Mouse (Mus musculus) midbrain, embryonic 14.5 days (tissue): Measurements from ENCODE around the gene Dnajb6. TPM values are rescaled to one million over a fixed set of nuclear protein-coding genes. Genes with fewer than 3 reads are reported as not detected.
"Not testable (repeated sequence)": the region's sequence is repeated elsewhere in the genome, so short reads cannot be mapped to it uniquely, and the experiment has no call there.

ENCODE experiments used
- ATAC-seq: fragments of 200-750 bp; cut with Nextera tagmentation; 2 replicates; pipeline ENCODE4 v1.8.0; 2017; ENCODE audit warnings: moderate number of reproducible peaks, moderate library complexity; ENCODE audit not compliant: low FRiP score, low TSS enrichment
- DNase-seq: peaks from one replicate; pipeline ENCODE4 v3.0.0-alpha.2; 2015
- H3K27ac ChIP-seq: fragments of 300-500 bp; sonication (generic); replicated peaks from 2 replicates; pipeline ENCODE4 v1.5.1; 2014; ENCODE audit warnings: mild to moderate bottlenecking, low read depth, low read length, moderate library complexity
- H3K27me3 ChIP-seq: fragments of 300-500 bp; sonication (generic); 2 replicates; pipeline ENCODE4 v1.6.1; 2014; ENCODE audit warnings: low read length, control low read depth, mixed read lengths; ENCODE audit not compliant: control insufficient read depth, insufficient read depth
- H3K36me3 ChIP-seq: fragments of 300-500 bp; sonication (generic); 2 replicates; pipeline ENCODE4 v1.6.1; 2014; ENCODE audit warnings: low read length, control low read depth; ENCODE audit not compliant: control insufficient read depth, insufficient read depth
- H3K4me1 ChIP-seq: fragments of 300-500 bp; sonication (generic); 2 replicates; pipeline ENCODE4 v1.6.1; 2014; ENCODE audit warnings: mild to moderate bottlenecking, antibody characterized with exemption, low read length, control low read depth; ENCODE audit not compliant: control insufficient read depth, insufficient read depth
- H3K4me2 ChIP-seq: fragments of 300-500 bp; sonication (generic); 2 replicates; pipeline ENCODE4 v1.6.1; 2014; ENCODE audit warnings: mild to moderate bottlenecking, low read length, moderate library complexity
- H3K4me3 ChIP-seq: fragments of 300-500 bp; sonication (generic); replicated peaks from 2 replicates; pipeline ENCODE4 v1.5.1; 2014; ENCODE audit warnings: low read depth, low read length
- H3K9ac ChIP-seq: fragments of 300-500 bp; sonication (generic); replicated peaks from 2 replicates; pipeline ENCODE4 v1.6.1; 2014; ENCODE audit warnings: mild to moderate bottlenecking, low read length, moderate library complexity
- H3K9me3 ChIP-seq: fragments of 300-500 bp; sonication (generic); 2 replicates; pipeline ENCODE4 v1.6.1; 2016; ENCODE audit warnings: low read length, control low read depth, mixed read lengths; ENCODE audit not compliant: control insufficient read depth
- WGBS: fragments of 180-500 bp; shearing (Covaris S2); extraction: QIAGEN DNeasy Blood & Tissue Kit; methylation state at CpG from one replicate; pipeline ENCODE4 v1.1.7; 2014; 5-methylcytosine and 5-hydroxymethylcytosine counted together
- polyA plus RNA-seq: library from polyadenylated mRNA; unstranded; fragments of >200 nt; fragmentation: Nextera tagmentation; extraction: Ambion mirVana; gene quantifications from 2 replicates; pipeline ENCODE4 v1.2.1, GENCODE M21; 2014

The Dnajb6 gene
- polyA plus RNA-seq, 1 experiment from 2014 or later: 353 TPM

GRCm38 (mm10) chr5:29721159-29721558 is 14.3 kb upstream of the Dnajb6 start:
- Histone ChIP-seq H3K27me3 (no peaks in the 10 kb centered on the region), H3K27ac (no peak overlapping the region), H3K36me3 (no peaks in the 10 kb centered on the region), H3K4me2 (no peak overlapping the region), H3K9me3 (no peaks in the 10 kb centered on the region), H3K4me3 (no peak overlapping the region), H3K4me1 (no peaks in the 10 kb centered on the region), H3K9ac (no peak overlapping the region)
- no peak for DNase-seq
- 14% methylated on average over 1 of the region's 1 CpGs for WGBS
- ATAC-seq: no peak

- DNase-seq (no peak), ATAC-seq (no peak)
- H3K27ac ChIP-seq: no peak overlapping the region
- H3K9ac ChIP-seq: no peak overlapping the region
- H3K4me3 ChIP-seq: no peak overlapping the region
- WGBS: 86% methylated on average over 2 of the region's 2 CpGs
- no peaks in the 10 kb centered on the region for H3K9me3 ChIP-seq
- H3K4me1 ChIP-seq: no peaks in the 10 kb centered on the region
- no peaks in the 10 kb centered on the region for H3K27me3 ChIP-seq
- no peaks in the 10 kb centered on the region for H3K36me3 ChIP-seq
- H3K4me2 ChIP-seq: no peak overlapping the region
Observed at GRCm38 (mm10) chr5:29725369-29725768, 10.1 kb upstream of the Dnajb6 start.

- H3K27me3 ChIP-seq, H3K27ac ChIP-seq, H3K9ac ChIP-seq, H3K4me1 ChIP-seq, DNase-seq, H3K4me3 ChIP-seq, ATAC-seq, H3K36me3 ChIP-seq, H3K4me2 ChIP-seq, H3K9me3 ChIP-seq: not testable (repeated sequence)
- 86% methylated on average over 5 of the region's 5 CpGs for WGBS
Observed at GRCm38 (mm10) chr5:29726070-29726469, 9.4 kb upstream of the Dnajb6 start.

DNA sequence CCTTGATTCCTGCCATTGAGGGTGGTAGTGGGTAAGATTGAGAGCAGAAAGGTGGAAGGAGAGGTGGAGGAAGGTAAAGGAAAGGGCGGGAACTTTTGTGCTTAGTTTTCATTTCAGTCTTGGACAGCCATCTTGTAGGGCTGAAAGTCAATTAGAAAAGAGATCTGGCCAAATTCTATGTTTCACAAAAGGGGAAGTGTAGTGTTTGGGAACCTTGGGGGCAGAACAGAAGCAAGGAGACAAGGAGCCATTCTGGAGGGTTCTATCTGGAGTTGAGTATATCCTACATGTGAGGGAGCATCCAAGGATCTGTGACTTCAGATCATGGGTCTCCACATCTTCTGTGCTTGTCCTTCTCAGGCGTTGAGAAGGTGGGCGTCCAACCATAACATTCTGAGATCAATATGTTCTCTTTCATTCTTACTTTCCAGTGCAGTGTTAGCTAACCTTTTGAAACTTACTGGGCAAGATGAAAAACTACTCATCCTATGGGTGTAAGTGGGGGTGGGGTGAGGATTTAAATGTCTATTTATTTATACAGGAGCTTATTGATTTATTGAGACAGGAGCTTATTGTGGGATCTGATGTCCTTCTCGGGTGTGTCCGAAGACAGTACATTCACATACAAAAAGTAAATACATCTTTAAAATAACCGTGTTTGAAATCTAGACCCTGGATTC is 517 bp upstream of the Dnajb6 start:
- DNase-seq: no peak
- H3K4me3 ChIP-seq: peak overlapping the region; percentile 96
- peak overlapping the region; percentile 85 for H3K4me2 ChIP-seq
- H3K4me1 ChIP-seq: peaks cover 21% of the 10 kb centered on the region
- WGBS: 50% methylated on average over 6 of the region's 6 CpGs
- H3K9me3 ChIP-seq: no peaks in the 10 kb centered on the region
- H3K36me3 ChIP-seq: no peaks in the 10 kb centered on the region
- H3K27ac ChIP-seq: peak overlapping the region; percentile 96
- ATAC-seq: no peak; the same call in 1 of the 2 replicates
- H3K27me3 ChIP-seq: no peaks in the 10 kb centered on the region
- H3K9ac ChIP-seq: peak overlapping the region; percentile 93

DNA sequence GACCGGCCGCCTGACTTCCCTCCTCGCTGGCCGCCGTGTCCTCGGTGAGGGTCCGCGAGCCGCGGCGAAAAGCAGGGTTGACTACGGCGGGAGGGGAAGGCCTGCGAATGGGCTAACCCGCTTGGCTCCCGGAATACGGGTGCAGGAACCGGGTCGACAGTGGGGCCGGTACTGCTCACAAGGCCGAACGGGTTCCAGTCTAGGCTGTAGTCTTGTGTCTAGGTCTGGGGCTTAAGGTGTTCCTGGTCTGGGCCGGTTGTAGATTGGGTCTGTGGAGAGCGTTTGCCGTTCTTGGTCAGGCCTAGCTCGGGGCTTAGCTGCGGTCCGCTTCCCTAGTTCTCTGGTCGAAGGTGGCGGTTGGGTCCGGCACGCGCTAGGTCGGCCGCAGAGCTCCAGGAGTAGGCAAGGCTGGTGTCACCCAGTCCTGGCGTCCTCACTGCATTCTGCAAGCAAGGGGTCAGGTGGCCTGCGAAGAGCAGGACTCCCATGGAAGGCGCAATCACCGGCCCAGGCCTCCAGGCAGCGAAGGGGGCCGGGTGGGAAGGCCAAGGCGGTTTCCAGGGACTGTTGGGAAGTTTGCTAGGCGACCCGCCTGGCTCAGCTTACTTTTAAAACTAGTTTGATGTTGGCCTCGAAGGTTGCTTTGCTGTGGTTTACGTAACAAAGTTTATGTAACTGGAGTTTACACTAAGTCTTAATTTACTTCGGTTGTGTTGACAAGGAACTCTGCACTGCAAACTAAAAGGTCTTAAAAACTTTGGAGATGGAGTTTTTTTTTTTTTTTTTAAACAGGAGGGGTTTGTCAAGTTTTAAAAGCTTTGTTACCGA is 799 bp downstream of the Dnajb6 start:
- peak; percentile 72 for ATAC-seq
- H3K27ac ChIP-seq: peak overlapping the region; percentile 96
- H3K4me1 ChIP-seq: peaks cover 21% of the 10 kb centered on the region
- 2% methylated on average over 48 of the region's 48 CpGs for WGBS
- no peaks in the 10 kb centered on the region for H3K27me3 ChIP-seq
- peak overlapping the region; percentile 85 for H3K4me2 ChIP-seq
- H3K36me3 ChIP-seq: no peaks in the 10 kb centered on the region
- H3K9me3 ChIP-seq: no peaks in the 10 kb centered on the region
- DNase-seq: peak; percentile 46
- peak overlapping the region; percentile 96 for H3K4me3 ChIP-seq
- peak overlapping the region; percentile 93 for H3K9ac ChIP-seq

- Histone ChIP-seq H3K27me3 (no peaks in the 10 kb centered on the region), H3K9ac (peak overlapping the region; percentile 93), H3K4me1 (peaks cover 21% of the 10 kb centered on the region), H3K4me2 (peak overlapping the region; percentile 85), H3K9me3 (no peaks in the 10 kb centered on the region), H3K4me3 (peak overlapping the region; percentile 96), H3K36me3 (no peaks in the 10 kb centered on the region), H3K27ac (no peak overlapping the region)
- no peak for DNase-seq
- ATAC-seq: no peak
- 65% methylated on average over 9 of the region's 9 CpGs for WGBS
Observed at GRCm38 (mm10) chr5:29736942-29737341, 1.5 kb downstream of the Dnajb6 start.

GRCm38 (mm10) chr5:29737471-29737870 is 2.0 kb downstream of the Dnajb6 start:
- Histone ChIP-seq H3K9ac (no peak overlapping the region), H3K4me2 (peak overlapping the region; percentile 85), H3K36me3 (no peaks in the 10 kb centered on the region), H3K4me1 (peaks cover 21% of the 10 kb centered on the region), H3K27ac (no peak overlapping the region), H3K4me3 (peak overlapping the region; percentile 96), H3K27me3 (no peaks in the 10 kb centered on the region), H3K9me3 (no peaks in the 10 kb centered on the region)
- no peak for DNase-seq
- WGBS: 93% methylated on average over 5 of the region's 5 CpGs
- ATAC-seq: no peak

DNA sequence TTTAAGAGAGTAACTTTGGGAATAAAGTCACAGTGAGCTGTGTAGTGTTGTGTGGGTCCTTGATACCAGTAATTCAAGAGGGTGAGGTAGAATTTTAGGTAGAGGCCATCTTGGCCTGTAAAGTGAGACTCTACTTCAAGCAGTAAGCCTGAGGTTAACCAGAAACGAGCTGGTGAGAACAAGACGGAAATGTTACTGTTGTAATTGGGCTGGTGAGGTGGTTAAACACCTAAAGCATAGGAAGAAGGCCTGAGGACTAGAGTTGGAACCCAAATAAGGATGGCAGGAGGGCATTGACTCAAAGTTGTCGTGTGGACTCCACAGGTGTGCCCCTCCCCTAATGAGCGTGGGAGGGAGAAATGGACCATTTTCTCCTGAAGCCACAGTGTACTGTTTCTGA is 2.6 kb downstream of the Dnajb6 start:
- Histone ChIP-seq H3K27ac (no peak overlapping the region), H3K27me3 (no peaks in the 10 kb centered on the region), H3K4me3 (no peak overlapping the region), H3K4me2 (0 out of 2 replicates have a peak overlapping the region, but pooled peaks have one; percentile 8), H3K4me1 (peaks cover 21% of the 10 kb centered on the region), H3K9me3 (no peaks in the 10 kb centered on the region), H3K9ac (no peak overlapping the region), H3K36me3 (no peaks in the 10 kb centered on the region)
- ATAC-seq (no peak), DNase-seq (no peak)
- WGBS: 89% methylated on average over 4 of the region's 4 CpGs
